In genomic region chr14:118980890-118981289, GRCm38 (mm10) we compare ENCODE assay signal across 20 mouse cellular contexts. TPM values are rescaled to one million over a fixed set of nuclear protein-coding genes. Genes with fewer than 3 reads are reported as not detected.
DNase-seq lines count a peak whose midpoint lies in the region; ATAC-seq lines count a peak whose summit lies in the region.
"Had no signal": no experiment of that assay in that cellular context is flagged by ENCODE, and none has a peak within 500 bp of the region (broad histone marks: within the 10 kb centered on the region; RNA-seq: fewer than 3 reads in every experiment).

No protein-coding gene starts in this region.

- no peak overlapping the region for H3K4me2 ChIP-seq in liver, embryonic 16.5 days (ENCODE audit: low read depth, low read length)
- H3K4me2 ChIP-seq in liver, embryonic 12.5 days, result no peak overlapping the region
- H3K4me2 ChIP-seq: embryonic facial prominence, embryonic 12.5 days; forebrain, embryonic 12.5 days; heart, embryonic 12.5 days; hindbrain, embryonic 12.5 days had no signal

- H3K36me3 ChIP-seq in liver, embryonic 16.5 days (ENCODE audit: control insufficient read depth, insufficient read depth), result peaks cover 8% of the 10 kb centered on the region
- H3K36me3 ChIP-seq in liver, embryonic 12.5 days, result peaks cover 52% of the 10 kb centered on the region

- H3K27ac ChIP-seq in liver, embryonic 16.5 days (ENCODE audit: low read length), result no peak overlapping the region
- H3K27ac ChIP-seq in liver, embryonic 12.5 days, result no peak overlapping the region
- H3K27ac ChIP-seq: embryonic facial prominence, embryonic 12.5 days; forebrain, embryonic 12.5 days; heart, adult 2 months; hindbrain, embryonic 12.5 days had no signal

- H3K9me3 ChIP-seq in liver, embryonic 16.5 days (replicated peaks; ENCODE audit: control insufficient read depth, low read length), result no peaks in the 10 kb centered on the region
- no peaks in the 10 kb centered on the region for H3K9me3 ChIP-seq in liver, embryonic 12.5 days (replicated peaks)
- H3K9me3 ChIP-seq: embryonic facial prominence, embryonic 12.5 days; forebrain, embryonic 12.5 days; heart, embryonic 12.5 days; hindbrain, embryonic 12.5 days had no signal

- H3K4me1 ChIP-seq in liver, embryonic 16.5 days (ENCODE audit: control insufficient read depth, low read depth, low read length), result peaks cover 6% of the 10 kb centered on the region
- H3K4me1 ChIP-seq in liver, embryonic 12.5 days, result peaks cover 4% of the 10 kb centered on the region; the same call in 1 of the 2 replicates
- H3K4me1 ChIP-seq: embryonic facial prominence, embryonic 12.5 days; forebrain, embryonic 12.5 days; heart, embryonic 12.5 days; hindbrain, embryonic 12.5 days had no signal

- WGBS in liver, embryonic 16.5 days (ENCODE audit: insufficient replicate concordance), result 31% methylated on average over 8 of the region's 8 CpGs
- 65% methylated on average over 8 of the region's 8 CpGs for WGBS in liver, embryonic 12.5 days (ENCODE audit: insufficient replicate concordance)

- no peaks in the 10 kb centered on the region for H3K27me3 ChIP-seq in liver, embryonic 16.5 days (ENCODE audit: control insufficient read depth, insufficient read depth, low read depth, low read length)
- no peaks in the 10 kb centered on the region for H3K27me3 ChIP-seq in liver, embryonic 12.5 days (replicated peaks)
- H3K27me3 ChIP-seq: embryonic facial prominence, embryonic 12.5 days; forebrain, embryonic 12.5 days; heart, embryonic 12.5 days; hindbrain, embryonic 12.5 days had no signal

- DNase-seq in thymus, postnatal 14 days, result peak; percentile 29
- DNase-seq in thymus, adult 18-20 months, result no peak
- DNase-seq in urinary bladder, adult 2 months (ENCODE audit: low spot score), result no peak
- no peak for DNase-seq in lung, adult 18-20 months
- DNase-seq: adrenal gland, adult 8-10 months; adrenal gland, postnatal 36 days; cerebellum, adult 2 months; cerebellum, postnatal 10 days; gastrocnemius, postnatal 10 days; heart, adult 2 months; heart, postnatal 4 days had no signal

- H3K9ac ChIP-seq in liver, embryonic 16.5 days (ENCODE audit: low read depth, low read length), result no peak overlapping the region
- no peak overlapping the region for H3K9ac ChIP-seq in liver, embryonic 12.5 days
- H3K9ac ChIP-seq: embryonic facial prominence, embryonic 12.5 days; forebrain, embryonic 12.5 days; heart, embryonic 12.5 days; hindbrain, embryonic 12.5 days had no signal

- 0 out of 2 replicates have a peak, but pooled peaks have one; percentile 13 for ATAC-seq in liver, embryonic 16.5 days (ENCODE audit: low read depth)
- ATAC-seq in liver, embryonic 12.5 days, result no peak
- ATAC-seq in megakaryocyte-erythroid progenitor cell, adult 5-6 weeks (replicated peaks; ENCODE audit: low FRiP score, low TSS enrichment, poor library complexity, severe bottlenecking), result peak; percentile 79
- ATAC-seq: forebrain, embryonic 16.5 days; hindbrain, embryonic 16.5 days had no signal

- H3K4me3 ChIP-seq in liver, embryonic 16.5 days (ENCODE audit: low read depth, low read length), result no peak overlapping the region
- H3K4me3 ChIP-seq in liver, embryonic 12.5 days, result no peak overlapping the region
- H3K4me3 ChIP-seq: embryonic facial prominence, embryonic 12.5 days; forebrain, embryonic 12.5 days; heart, adult 2 months; heart, embryonic 12.5 days; hindbrain, embryonic 12.5 days had no signal

RNA-seq across cellular contexts. Expression of gene Dnajc3, which starts 43.1 kb away (rescaled TPM):
- polyA plus RNA-seq in liver, embryonic 16.5 days (2015; fragmentation: Nextera tagmentation; extraction: Ambion mirVana), result 30.3 and 31.6 TPM in 2 replicates
- polyA plus RNA-seq in liver, embryonic 12.5 days (2016; fragmentation: Nextera tagmentation; extraction: Ambion mirVana), result 36.8 and 37.7 TPM in 2 replicates
- total RNA-seq in megakaryocyte-erythroid progenitor cell, adult 5-6 weeks (2014; fragmentation: Nextera tagmentation), result 21.3 and 26.6 TPM in 2 replicates
- 53.3 and 67.5 TPM in 2 replicates for total RNA-seq in megakaryocyte-erythroid progenitor cell, adult 5-6 weeks (2017)
- polyA plus RNA-seq in urinary bladder, adult 2 months (2012; rRNA removed), result 35.5 and 36.1 TPM in 2 replicates

RNA-seq across cellular contexts. Expression of gene Dzip1, which starts 55.6 kb away (rescaled TPM):
- polyA plus RNA-seq in liver, embryonic 16.5 days (2015; fragmentation: Nextera tagmentation; extraction: Ambion mirVana), result 1.4 and 1.7 TPM in 2 replicates
- 3.0 and 3.4 TPM in 2 replicates for polyA plus RNA-seq in liver, embryonic 12.5 days (2016; fragmentation: Nextera tagmentation; extraction: Ambion mirVana)
- 3.8 and 5.6 TPM in 2 replicates for total RNA-seq in megakaryocyte-erythroid progenitor cell, adult 5-6 weeks (2014; fragmentation: Nextera tagmentation)
- 0.76 and 2.8 TPM in 2 replicates for total RNA-seq in megakaryocyte-erythroid progenitor cell, adult 5-6 weeks (2017)
- polyA plus RNA-seq in urinary bladder, adult 2 months (2012; rRNA removed), result 21.5 and 26.5 TPM in 2 replicates
